Mouse (Mus musculus) gastrocnemius, adult 2 months (tissue): Measurements from ENCODE around the gene Plac9b. TPM values are rescaled to one million over a fixed set of nuclear protein-coding genes. Genes with fewer than 3 reads are reported as not detected.
"Not testable (repeated sequence)": the region's sequence is repeated elsewhere in the genome, so short reads cannot be mapped to it uniquely, and the experiment has no call there.

Source experiments
- DNase-seq: peaks from one replicate; pipeline ENCODE4 v3.0.0; 2022
- H3K27ac ChIP-seq: fragments of 200-600 bp; 2 replicates; pipeline ENCODE4 v1.8.1; 2022; ENCODE audit warnings: mild to moderate bottlenecking
- H3K4me3 ChIP-seq: fragments of 200-600 bp; 2 replicates; pipeline ENCODE4 v1.8.1; 2022; ENCODE audit warnings: mild to moderate bottlenecking, moderate library complexity
- intact Hi-C: fragments of 180-260 bp; cut with DNase I; formaldehyde crosslinking; loops from one replicate; pipeline ENCODE4 v1.15.1; 2025
- long read RNA-seq, 2 experiments: library from polyadenylated mRNA; stranded (forward); transcript quantifications; one replicate each; pipeline ENCODE4 v2.0.0; 2021
- total RNA-seq, 2 experiments: library from RNA; stranded (reverse); gene quantifications; 2 replicates each; pipeline ENCODE4 v1.2.3; 2021

Gene Plac9b
- 10 to 100 TPM; 21.8 to 37.4 TPM for total RNA-seq
- long read RNA-seq, experiment 1, transcript Plac9b-203 (4 exons, 1,040 nt), result major isoform, 12 of 12 reads
- long read RNA-seq, experiment 1, partial matches to known transcripts, result 0 of 12 reads
- long read RNA-seq, experiment 1, other reads (novel, unspliced or antisense), result 0 of 12 reads
- long read RNA-seq, experiment 2, transcript Plac9b-203 (4 exons, 1,040 nt), result major isoform, 6 of 7 reads
- long read RNA-seq, experiment 2, partial matches to known transcripts, result 0 of 7 reads
- long read RNA-seq, experiment 2, other reads (novel, unspliced or antisense), result 1 of 7 reads

- H3K27ac ChIP-seq, intact Hi-C loops: not testable (repeated sequence)
These were observed at the start of gene Plac9b for GRCm38 (mm10) chr14:26182380-26182779. Plac9b (minus strand) TSS chr14:26182480.

GRCm38 (mm10) chr14:26216233-26217000 lies 34.1 kb upstream of the Plac9b start:
- DNase-seq, H3K27ac ChIP-seq, H3K4me3 ChIP-seq, intact Hi-C loops: not testable (repeated sequence)

More at GRCm38 (mm10) chr14:26182380-26182779, at the start of gene Plac9b:
- H3K4me3 ChIP-seq, DNase-seq: not testable (repeated sequence)

GRCm38 (mm10) chr14:26206926-26207247 lies 24.6 kb upstream of the Plac9b start, which contains the start of gene Tmem254b:
Tmem254b (minus strand) TSS chr14:26207041.
- H3K27ac ChIP-seq, intact Hi-C loops, DNase-seq, H3K4me3 ChIP-seq: not testable (repeated sequence)

GRCm38 (mm10) chr14:26206197-26206925 lies 24.1 kb upstream of the Plac9b start:
- H3K27ac ChIP-seq, intact Hi-C loops, DNase-seq, H3K4me3 ChIP-seq: not testable (repeated sequence)

- H3K27ac ChIP-seq, DNase-seq, intact Hi-C loops, H3K4me3 ChIP-seq: not testable (repeated sequence)
These were observed 15.6 kb upstream of the Plac9b start for GRCm38 (mm10) chr14:26197851-26198250.

- H3K27ac ChIP-seq, intact Hi-C loops, H3K4me3 ChIP-seq, DNase-seq: not testable (repeated sequence)
These were observed 6.1 kb upstream of the Plac9b start for GRCm38 (mm10) chr14:26188361-26188760.

GRCm38 (mm10) chr14:26186638-26187037 lies 4.4 kb upstream of the Plac9b start:
- intact Hi-C loops, DNase-seq: not testable (repeated sequence)

GRCm38 (mm10) chr14:26181660-26182059 lies 620 bp downstream of the Plac9b start:
- H3K27ac ChIP-seq, DNase-seq, intact Hi-C loops, H3K4me3 ChIP-seq: not testable (repeated sequence)

More at GRCm38 (mm10) chr14:26186638-26187037, 4.4 kb upstream of the Plac9b start:
- H3K27ac ChIP-seq, H3K4me3 ChIP-seq: not testable (repeated sequence)

- H3K27ac ChIP-seq, intact Hi-C loops, DNase-seq, H3K4me3 ChIP-seq: not testable (repeated sequence)
These were observed 7.3 kb downstream of the Plac9b start for GRCm38 (mm10) chr14:26175028-26175427.

GRCm38 (mm10) chr14:26173955-26174354 lies 8.3 kb downstream of the Plac9b start:
- H3K4me3 ChIP-seq, H3K27ac ChIP-seq, intact Hi-C loops, DNase-seq: not testable (repeated sequence)

- DNase-seq, H3K27ac ChIP-seq, H3K4me3 ChIP-seq, intact Hi-C loops: not testable (repeated sequence)
These were observed 17.0 kb downstream of the Plac9b start for GRCm38 (mm10) chr14:26165266-26165665.

GRCm38 (mm10) chr14:26162423-26162822 lies 19.9 kb downstream of the Plac9b start:
- DNase-seq, H3K27ac ChIP-seq, H3K4me3 ChIP-seq, intact Hi-C loops: not testable (repeated sequence)

- intact Hi-C loops, DNase-seq, H3K27ac ChIP-seq, H3K4me3 ChIP-seq: not testable (repeated sequence)
These were observed 21.1 kb downstream of the Plac9b start for GRCm38 (mm10) chr14:26161156-26161555.

- H3K27ac ChIP-seq, H3K4me3 ChIP-seq, intact Hi-C loops, DNase-seq: not testable (repeated sequence)
These were observed 26.2 kb downstream of the Plac9b start for GRCm38 (mm10) chr14:26156032-26156431.

- H3K27ac ChIP-seq, intact Hi-C loops, H3K4me3 ChIP-seq, DNase-seq: not testable (repeated sequence)
These were observed 35.2 kb downstream of the Plac9b start for GRCm38 (mm10) chr14:26147095-26147494.

GRCm38 (mm10) chr14:26119095-26119494 lies 63.2 kb downstream of the Plac9b start:
- H3K4me3 ChIP-seq, DNase-seq, intact Hi-C loops, H3K27ac ChIP-seq: not testable (repeated sequence)

- H3K4me3 ChIP-seq, DNase-seq, intact Hi-C loops, H3K27ac ChIP-seq: not testable (repeated sequence)
These were observed 63.7 kb downstream of the Plac9b start for GRCm38 (mm10) chr14:26118550-26119000.

GRCm38 (mm10) chr14:26118150-26118549 lies 64.1 kb downstream of the Plac9b start, which contains the start of gene Duxbl2:
Duxbl2 (plus strand) TSS chr14:26118349.
- H3K27ac ChIP-seq, DNase-seq, intact Hi-C loops, H3K4me3 ChIP-seq: not testable (repeated sequence)
